Mouse (Mus musculus) stomach, embryonic 16.5 days (tissue): ENCODE measurements around the gene Psma4. TPM values are rescaled to one million over a fixed set of nuclear protein-coding genes. Genes with fewer than 3 reads are reported as not detected.
"Not testable (repeated sequence)": the region's sequence is repeated elsewhere in the genome, so short reads cannot be mapped to it uniquely, and the experiment has no call there.

Experiments
- ATAC-seq: fragments of 200-750 bp; cut with Nextera tagmentation; 2 replicates; pipeline ENCODE4 v1.8.0; 2017; ENCODE audit warnings: moderate number of reproducible peaks, moderate TSS enrichment; ENCODE audit not compliant: insufficient read depth, low FRiP score
- H3K27ac ChIP-seq: fragments of 300-500 bp; sonication (generic); 2 replicates; pipeline ENCODE4 v1.5.1; 2014; ENCODE audit warnings: low read length
- H3K27me3 ChIP-seq: fragments of 300-500 bp; sonication (generic); 2 replicates; pipeline ENCODE4 v1.6.1; 2014; ENCODE audit warnings: low read length, control low read depth, mixed read lengths; ENCODE audit not compliant: control insufficient read depth, insufficient read depth
- H3K36me3 ChIP-seq: fragments of 300-500 bp; sonication (generic); 2 replicates; pipeline ENCODE4 v1.6.1; 2014; ENCODE audit warnings: low read length; ENCODE audit not compliant: control insufficient read depth, insufficient read depth
- H3K4me1 ChIP-seq: fragments of 300-500 bp; sonication (generic); 2 replicates; pipeline ENCODE4 v1.6.1; 2014; ENCODE audit warnings: low read length, control low read depth, mixed read lengths; ENCODE audit not compliant: control insufficient read depth, insufficient read depth
- H3K4me2 ChIP-seq: fragments of 300-500 bp; sonication (generic); 2 replicates; pipeline ENCODE4 v1.6.1; 2014; ENCODE audit warnings: low read depth, low read length, mixed read lengths
- H3K4me3 ChIP-seq: fragments of 300-500 bp; sonication (generic); replicated peaks from 2 replicates; pipeline ENCODE4 v1.5.1; 2014; ENCODE audit warnings: mild to moderate bottlenecking, low read length
- H3K9ac ChIP-seq: fragments of 300-500 bp; sonication (generic); 2 replicates; pipeline ENCODE4 v1.6.1; 2014; ENCODE audit warnings: low read length
- H3K9me3 ChIP-seq: fragments of 300-500 bp; sonication (generic); replicated peaks from 2 replicates; pipeline ENCODE4 v1.6.1; 2016; ENCODE audit warnings: low read length, control low read depth; ENCODE audit not compliant: control insufficient read depth
- WGBS: fragments of 180-500 bp; shearing (Covaris S2); extraction: QIAGEN DNeasy Blood & Tissue Kit; methylation state at CpG from one replicate; pipeline ENCODE4 v1.1.7; 2014; 5-methylcytosine and 5-hydroxymethylcytosine counted together
- polyA plus RNA-seq: library from polyadenylated mRNA; unstranded; fragments of >200 nt; fragmentation: Nextera tagmentation; extraction: Ambion mirVana; gene quantifications from 2 replicates; pipeline ENCODE4 v1.2.1, GENCODE M21; 2015

The Psma4 gene
- polyA plus RNA-seq, 1 experiment from 2014 or later, result 260 TPM

DNA sequence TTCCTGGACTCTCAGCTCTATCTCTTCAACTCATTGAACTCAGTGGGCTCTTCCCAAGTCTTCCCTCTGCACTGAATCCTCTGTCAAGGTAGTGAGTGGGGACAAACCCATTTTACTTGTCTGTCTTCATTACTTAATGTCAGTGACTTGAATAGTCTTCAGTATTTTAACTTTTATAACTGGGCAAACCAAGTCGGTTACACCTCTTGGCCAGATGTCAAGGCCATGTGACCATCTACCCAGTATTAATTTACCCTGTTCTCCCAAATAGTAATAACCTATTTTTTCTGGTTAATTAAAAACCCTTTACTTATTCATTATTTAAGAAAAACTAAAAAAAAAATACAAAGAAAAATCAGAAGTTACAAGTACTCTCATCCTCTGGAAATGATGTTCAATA lies 19.8 kb upstream of the Psma4 start:
- 91% methylated on average over 1 of the region's 1 CpGs for WGBS
- H3K27me3 ChIP-seq, result no peaks in the 10 kb centered on the region
- no peak overlapping the region for H3K4me3 ChIP-seq
- no peak overlapping the region for H3K27ac ChIP-seq
- no peak overlapping the region for H3K4me2 ChIP-seq
- no peaks in the 10 kb centered on the region for H3K4me1 ChIP-seq
- ATAC-seq, result no peak
- H3K9ac ChIP-seq, result no peak overlapping the region
- no peaks in the 10 kb centered on the region for H3K9me3 ChIP-seq
- no peaks in the 10 kb centered on the region for H3K36me3 ChIP-seq

DNA sequence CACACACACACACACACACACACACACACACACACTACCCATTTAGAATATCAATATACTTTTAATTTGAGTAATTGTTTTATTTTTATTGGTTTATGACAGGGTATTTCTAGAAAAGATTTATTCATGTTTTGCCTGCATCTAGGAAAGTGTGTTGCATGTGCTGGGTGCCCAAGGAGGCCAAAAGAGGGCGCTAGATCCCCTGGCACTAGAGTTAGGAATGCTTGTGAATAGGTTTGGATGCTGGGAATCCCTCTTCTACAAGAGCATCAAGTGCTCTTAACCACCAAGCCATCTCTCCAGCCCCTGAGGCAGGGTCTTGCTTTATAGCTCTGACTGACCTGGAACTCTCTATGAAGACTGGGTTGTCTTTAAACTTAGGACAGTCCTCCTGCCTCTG lies 18.8 kb upstream of the Psma4 start:
- H3K36me3 ChIP-seq, result no peaks in the 10 kb centered on the region
- H3K9me3 ChIP-seq, result no peaks in the 10 kb centered on the region
- no peak overlapping the region for H3K4me3 ChIP-seq
- ATAC-seq, result no peak
- no peaks in the 10 kb centered on the region for H3K4me1 ChIP-seq
- H3K27ac ChIP-seq, result no peak overlapping the region
- WGBS, result 10% methylated on average over 1 of the region's 1 CpGs
- no peaks in the 10 kb centered on the region for H3K27me3 ChIP-seq
- H3K4me2 ChIP-seq, result no peak overlapping the region
- H3K9ac ChIP-seq, result no peak overlapping the region

DNA sequence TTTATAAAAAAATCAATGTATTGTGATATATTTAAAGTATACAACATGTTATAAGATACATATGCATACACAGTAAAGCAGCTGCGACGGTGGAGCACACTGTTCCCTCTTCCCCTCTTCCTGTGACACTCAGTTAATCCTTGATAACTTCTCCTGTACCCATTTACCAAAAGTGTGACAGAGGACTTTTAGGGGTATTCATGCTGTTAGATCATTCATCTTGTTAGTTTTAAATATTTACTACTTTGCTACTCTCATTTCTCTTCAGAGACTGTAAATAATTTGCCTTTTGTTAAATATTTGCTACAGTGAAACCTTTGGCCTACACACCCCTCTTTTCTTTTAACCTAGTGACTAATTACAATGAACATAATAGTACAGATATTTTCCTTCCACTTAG lies 18.2 kb upstream of the Psma4 start:
- ATAC-seq, result no peak
- no peak overlapping the region for H3K9ac ChIP-seq
- WGBS, result 57% methylated on average over 2 of the region's 2 CpGs

DNA sequence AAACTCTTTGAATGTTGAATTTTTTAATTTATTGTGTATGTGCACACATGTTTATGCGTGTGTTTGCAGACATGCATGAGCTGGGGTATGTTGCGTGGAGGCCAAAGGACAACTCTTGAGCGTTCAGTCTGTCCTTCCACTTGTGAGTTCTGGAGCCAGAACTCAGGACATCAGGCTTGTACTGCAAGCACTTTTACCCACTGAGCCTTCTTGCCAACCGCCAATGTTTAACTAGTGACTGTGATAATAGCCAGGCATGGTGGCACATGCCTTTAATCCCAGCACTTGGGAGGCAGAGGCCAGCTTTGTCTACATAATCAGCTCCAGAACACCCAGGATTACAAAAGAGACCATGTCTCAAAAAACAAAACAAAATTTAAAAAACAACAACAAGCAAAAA lies 8.5 kb upstream of the Psma4 start:
- WGBS, result 86% methylated on average over 4 of the region's 4 CpGs
- Histone ChIP-seq H3K4me3 (no peak overlapping the region), H3K36me3 (no peaks in the 10 kb centered on the region), H3K4me1 (no peaks in the 10 kb centered on the region), H3K9ac (no peak overlapping the region), H3K27me3 (no peaks in the 10 kb centered on the region), H3K4me2 (no peak overlapping the region), H3K9me3 (no peaks in the 10 kb centered on the region), H3K27ac (no peak overlapping the region)
- no peak for ATAC-seq

More for the DNA sequence above, 18.2 kb upstream of the Psma4 start:
- Histone ChIP-seq H3K9me3 (no peaks in the 10 kb centered on the region), H3K4me3 (no peak overlapping the region), H3K4me1 (no peaks in the 10 kb centered on the region), H3K27me3 (no peaks in the 10 kb centered on the region), H3K27ac (no peak overlapping the region), H3K36me3 (no peaks in the 10 kb centered on the region), H3K4me2 (no peak overlapping the region)

DNA sequence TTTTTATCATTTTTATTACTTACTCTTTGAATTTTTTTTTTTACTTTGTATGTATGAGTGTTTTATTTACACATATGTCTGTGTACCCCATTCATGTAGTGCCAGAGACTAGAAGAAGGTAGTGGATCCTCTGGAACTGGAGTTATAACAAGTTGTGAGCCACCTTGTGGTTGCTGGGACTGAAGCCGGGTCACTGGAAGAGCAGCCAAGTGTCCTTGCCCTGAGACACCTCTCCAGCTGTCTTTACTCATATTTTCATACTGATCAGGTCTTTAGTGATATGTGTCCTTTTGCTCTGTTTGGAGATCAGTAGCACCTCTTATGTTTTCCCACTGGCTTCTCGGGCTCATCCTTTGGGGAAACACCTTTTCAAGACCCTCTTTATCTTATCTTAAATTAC lies 6.1 kb upstream of the Psma4 start:
- Histone ChIP-seq H3K27me3 (no peaks in the 10 kb centered on the region), H3K4me3 (no peak overlapping the region), H3K36me3 (no peaks in the 10 kb centered on the region), H3K9me3 (no peaks in the 10 kb centered on the region), H3K4me1 (no peaks in the 10 kb centered on the region), H3K4me2 (no peak overlapping the region), H3K27ac (no peak overlapping the region), H3K9ac (no peak overlapping the region)
- no peak for ATAC-seq
- 64% methylated on average over 2 of the region's 2 CpGs for WGBS

DNA sequence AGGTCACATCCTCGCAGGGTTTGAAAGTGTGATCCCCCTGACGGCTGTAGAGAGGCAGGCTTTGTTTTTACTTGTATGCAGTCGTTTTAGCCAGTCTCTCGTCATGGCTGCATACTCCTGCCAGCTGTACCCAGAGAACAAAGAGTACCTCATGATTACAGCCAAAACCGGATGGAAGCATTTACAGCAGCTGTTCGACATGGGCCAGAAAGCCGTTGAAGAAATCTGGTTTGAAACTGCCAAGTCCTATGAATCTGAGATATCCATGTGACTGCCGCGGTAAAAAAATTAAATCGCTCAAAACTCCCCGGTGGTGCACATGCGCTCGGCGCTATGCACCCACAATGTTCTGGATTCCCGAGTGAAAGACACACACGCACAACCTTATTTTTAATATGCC lies 4.3 kb upstream of the Psma4 start:
- no peak overlapping the region for H3K4me2 ChIP-seq
- H3K9ac ChIP-seq, result no peak overlapping the region
- H3K9me3 ChIP-seq, result no peaks in the 10 kb centered on the region
- no peaks in the 10 kb centered on the region; the same call in 1 of the 2 replicates for H3K4me1 ChIP-seq
- no peak overlapping the region for H3K27ac ChIP-seq
- no peak overlapping the region for H3K4me3 ChIP-seq
- WGBS, result 64% methylated on average over 16 of the region's 16 CpGs
- no peaks in the 10 kb centered on the region for H3K36me3 ChIP-seq
- H3K27me3 ChIP-seq, result no peaks in the 10 kb centered on the region
- no peak for ATAC-seq

DNA sequence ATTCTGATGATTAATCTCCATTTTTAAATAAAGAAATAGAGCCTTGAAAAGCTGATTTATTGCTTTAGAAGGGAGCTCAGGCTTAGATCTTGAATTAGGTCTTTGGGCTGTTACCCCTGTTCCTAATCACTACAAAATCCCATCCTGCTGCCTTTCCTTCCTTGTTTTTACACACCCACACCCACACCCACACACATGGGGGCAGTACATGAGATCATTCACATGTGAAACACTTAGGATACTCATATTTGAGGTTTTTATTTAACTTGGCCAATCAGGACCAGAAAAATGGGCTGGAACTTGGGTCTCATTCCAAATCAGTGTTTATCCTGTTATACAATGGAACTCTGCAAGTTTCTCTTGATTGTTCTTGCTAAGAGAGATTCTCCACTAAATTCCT lies 1.1 kb upstream of the Psma4 start:
- Histone ChIP-seq H3K27ac (no peak overlapping the region), H3K9me3 (no peaks in the 10 kb centered on the region), H3K4me2 (no peak overlapping the region), H3K4me3 (no peak overlapping the region), H3K27me3 (no peaks in the 10 kb centered on the region), H3K36me3 (peaks cover 4% of the 10 kb centered on the region), H3K4me1 (peaks cover 8% of the 10 kb centered on the region; the same call in 1 of the 2 replicates), H3K9ac (no peak overlapping the region)
- ATAC-seq, result no peak

DNA sequence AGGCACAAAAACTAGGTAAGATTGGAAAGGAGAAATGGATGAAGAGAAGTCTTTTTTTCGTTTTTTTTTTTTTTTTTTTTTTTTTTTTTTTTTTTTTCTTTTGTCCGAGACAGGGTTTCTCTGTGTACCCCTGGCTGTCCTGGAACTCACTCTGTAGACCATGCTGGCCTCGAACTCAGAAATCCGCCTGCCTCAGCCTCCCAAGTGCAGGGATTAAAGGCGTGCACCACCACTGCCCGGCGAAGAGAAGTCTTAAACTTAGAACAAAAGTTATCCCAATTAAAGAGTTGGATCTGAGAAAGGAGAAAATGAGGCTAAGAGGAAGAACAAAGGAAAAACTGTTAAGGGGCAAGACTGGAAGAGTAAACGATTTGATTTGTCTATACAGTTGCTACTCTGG lies 428 bp upstream of the Psma4 start:
- H3K36me3 ChIP-seq, H3K9me3 ChIP-seq, H3K4me1 ChIP-seq, ATAC-seq, H3K27me3 ChIP-seq: not testable (repeated sequence)
- H3K4me2 ChIP-seq, result peak overlapping the region; percentile 55
- 44% methylated on average over 8 of the region's 8 CpGs for WGBS
- H3K4me3 ChIP-seq, result peak overlapping the region; percentile 84
- peak overlapping the region; percentile 69 for H3K9ac ChIP-seq
- H3K27ac ChIP-seq, result peak overlapping the region; percentile 56

DNA sequence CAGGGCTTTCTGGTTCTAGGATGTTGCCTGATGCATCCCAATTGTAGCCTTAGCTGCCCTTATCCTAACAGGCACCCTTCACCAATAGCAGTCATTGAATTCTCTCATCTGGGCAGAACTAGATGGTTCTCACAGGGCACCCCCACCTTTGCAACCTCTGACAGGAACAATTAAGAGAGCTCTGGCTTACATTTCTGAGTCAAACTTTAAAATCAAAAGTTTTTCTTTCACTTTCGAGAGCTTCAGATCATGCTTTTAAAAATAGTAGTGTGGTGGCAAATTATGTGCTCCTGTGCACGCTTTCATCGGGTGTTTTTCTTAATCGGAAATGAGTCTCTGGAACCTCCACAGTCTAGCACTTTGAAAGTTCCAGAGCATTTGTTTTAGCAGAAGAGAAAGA lies 10.5 kb downstream of the Psma4 start:
- WGBS, result 91% methylated on average over 4 of the region's 4 CpGs
- Histone ChIP-seq H3K9ac (no peak overlapping the region), H3K4me1 (no peaks in the 10 kb centered on the region), H3K4me3 (no peak overlapping the region), H3K36me3 (peaks cover 17% of the 10 kb centered on the region), H3K27me3 (no peaks in the 10 kb centered on the region), H3K9me3 (no peaks in the 10 kb centered on the region), H3K27ac (no peak overlapping the region), H3K4me2 (no peak overlapping the region)
- ATAC-seq, result no peak

DNA sequence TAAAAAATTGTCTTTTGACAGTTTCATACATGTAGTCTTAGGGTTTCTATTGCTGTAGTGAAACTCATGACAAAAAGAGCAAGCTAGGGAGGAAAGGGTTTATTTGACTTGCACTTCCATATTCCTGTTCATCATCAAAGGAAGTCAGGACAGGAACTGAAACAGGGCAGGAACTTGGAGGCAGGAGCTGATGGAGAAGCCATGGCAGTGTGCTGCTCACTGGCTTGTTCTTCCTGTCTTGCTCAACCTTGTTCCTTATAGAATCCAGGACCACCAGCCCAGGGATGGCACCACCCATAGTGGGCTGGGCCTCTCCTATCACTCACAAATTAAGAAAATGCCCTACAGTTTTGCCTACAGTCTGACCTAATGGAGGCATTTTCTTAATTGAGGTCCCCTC lies 13.1 kb downstream of the Psma4 start:
- no peaks in the 10 kb centered on the region for H3K9me3 ChIP-seq
- no peaks in the 10 kb centered on the region for H3K4me1 ChIP-seq
- H3K4me3 ChIP-seq, result no peak overlapping the region
- no peaks in the 10 kb centered on the region for H3K27me3 ChIP-seq
- no peak for ATAC-seq
- no peak overlapping the region for H3K27ac ChIP-seq
- H3K9ac ChIP-seq, result no peak overlapping the region
- H3K4me2 ChIP-seq, result no peak overlapping the region
- peaks cover 2% of the 10 kb centered on the region; the same call in 1 of the 2 replicates for H3K36me3 ChIP-seq
